Mouse (Mus musculus) embryonic fibroblast, embryonic 13.5 days (primary cell): ENCODE results near the gene Hoxa4. TPM values are rescaled to one million over a fixed set of nuclear protein-coding genes. Genes with fewer than 3 reads are reported as not detected.

Source experiments
- H3K27ac ChIP-seq: 2 replicates; pipeline ENCODE4 v1.5.1; 2012; ENCODE audit warnings: low read length, control low read depth, inconsistent platforms; ENCODE audit not compliant: insufficient read depth
- H3K4me1 ChIP-seq: 2 replicates; pipeline ENCODE4 v1.6.1; 2011; ENCODE audit warnings: low read length; ENCODE audit not compliant: control insufficient read depth, insufficient read depth
- H3K4me3 ChIP-seq: 2 replicates; pipeline ENCODE4 v1.5.1; 2011; ENCODE audit warnings: mild to moderate bottlenecking, control low read depth, low read length; ENCODE audit not compliant: insufficient read depth
- CTCF ChIP-seq: IDR thresholded peaks from 2 replicates; pipeline ENCODE4 v1.5.1; 2011; ENCODE audit warnings: mild to moderate bottlenecking, control low read depth, low read length, moderate library complexity, borderline replicate concordance; ENCODE audit not compliant: insufficient read depth
- POLR2A ChIP-seq: IDR thresholded peaks from 2 replicates; pipeline ENCODE4 v1.6.1; 2011; ENCODE audit warnings: low read depth, mild to moderate bottlenecking, control low read depth, low read length, moderate library complexity
- polyA plus RNA-seq: library from polyadenylated mRNA; stranded (reverse); fragments of >200 nt; gene quantifications from 2 replicates; pipeline ENCODE4 v1.2.4, GENCODE M21; 2011; ENCODE audit warnings: low read depth; ENCODE audit not compliant: missing spikeins, insufficient read length

Gene Hoxa4
- polyA plus RNA-seq, 1 experiment, result 3.0 TPM

GRCm38 (mm10) chr6:52191860-52192550 is 452 bp upstream of the Hoxa4 start:
- peak; percentile 60 for TF ChIP-seq POLR2A
- no peak for TF ChIP-seq CTCF
- Histone ChIP-seq H3K4me3 (peak overlapping the region; percentile 61), H3K4me1 (peaks cover 10% of the 10 kb centered on the region), H3K27ac (peak overlapping the region; percentile 59; the same call in 1 of the 2 replicates)

DNA sequence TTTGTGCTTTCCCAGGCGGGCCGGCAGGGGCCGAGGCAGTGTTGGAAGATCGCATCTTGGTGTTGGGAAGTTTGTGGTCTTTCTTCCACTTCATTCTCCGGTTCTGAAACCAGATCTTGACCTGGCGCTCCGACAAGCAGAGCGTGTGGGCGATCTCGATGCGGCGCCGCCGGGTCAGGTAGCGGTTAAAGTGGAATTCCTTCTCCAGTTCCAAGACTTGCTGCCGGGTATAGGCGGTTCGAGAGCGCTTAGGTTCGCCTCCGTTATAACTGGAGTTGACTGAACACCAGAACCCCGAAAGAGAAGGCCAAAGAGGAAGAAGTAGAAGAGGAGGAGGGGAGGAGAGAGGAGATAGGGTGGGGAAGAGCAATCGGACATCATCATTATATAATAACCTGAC is 1.1 kb downstream of the Hoxa4 start:
- TF ChIP-seq CTCF, result no peak
- no peak for TF ChIP-seq POLR2A
- H3K27ac ChIP-seq, result peak overlapping the region; percentile 39
- H3K4me3 ChIP-seq, result peak overlapping the region; percentile 24; the same call in 1 of the 2 replicates
- peaks cover 11% of the 10 kb centered on the region for H3K4me1 ChIP-seq

- peak overlapping the region; percentile 3; the same call in 1 of the 2 replicates for H3K27ac ChIP-seq
- TF ChIP-seq POLR2A (no peak), CTCF (no peak)
- H3K4me3 ChIP-seq, result no peak overlapping the region
- H3K4me1 ChIP-seq, result peaks cover 11% of the 10 kb centered on the region
Measured at GRCm38 (mm10) chr6:52189909-52190308, 1.6 kb downstream of the Hoxa4 start.

DNA sequence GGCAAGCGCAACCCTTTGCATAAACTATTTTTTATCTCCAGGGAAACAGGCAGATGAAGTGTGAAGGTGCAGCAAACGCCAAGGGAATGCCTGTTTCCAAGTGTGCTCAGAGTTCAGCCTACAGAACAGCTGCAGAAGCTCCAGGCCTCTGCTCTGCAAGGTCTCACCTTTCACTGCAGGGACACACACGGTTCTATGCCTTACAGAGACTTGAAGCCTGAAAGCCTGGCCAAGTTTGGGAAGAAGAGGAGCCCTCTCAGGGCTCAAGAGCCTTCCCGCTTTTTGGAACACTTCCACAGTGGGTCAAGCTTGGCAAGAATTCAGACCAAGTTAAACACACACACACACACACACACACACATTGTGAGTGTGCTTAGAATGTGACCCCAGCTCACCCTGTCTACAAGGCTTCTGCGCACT is 2.4 kb downstream of the Hoxa4 start:
- H3K4me1 ChIP-seq, result peaks cover 11% of the 10 kb centered on the region
- TF ChIP-seq CTCF (no peak), POLR2A (no peak)
- no peak overlapping the region for H3K27ac ChIP-seq
- H3K4me3 ChIP-seq, result no peak overlapping the region

DNA sequence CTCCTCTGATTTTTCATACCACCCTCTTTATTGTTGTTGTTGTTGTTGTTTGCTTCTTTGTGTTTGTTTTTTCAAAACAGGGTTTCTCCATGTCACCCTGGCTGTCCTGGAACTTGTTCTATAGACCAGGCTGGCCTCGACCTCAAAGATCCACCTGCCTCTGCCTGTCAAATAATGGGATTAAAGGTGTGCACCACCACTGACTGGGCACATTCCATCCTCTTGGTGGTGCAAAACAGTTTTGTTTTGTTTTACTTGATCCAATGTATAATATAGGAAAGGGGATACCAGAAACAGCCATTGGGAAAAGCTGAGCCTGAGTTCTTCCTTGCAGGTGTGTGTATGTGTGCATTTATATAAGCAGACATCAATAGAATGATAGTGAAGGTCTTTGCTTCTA is 5.1 kb downstream of the Hoxa4 start:
- peaks cover 11% of the 10 kb centered on the region for H3K4me1 ChIP-seq
- TF ChIP-seq POLR2A (no peak), CTCF (no peak)
- H3K27ac ChIP-seq, result no peak overlapping the region
- H3K4me3 ChIP-seq, result no peak overlapping the region

- Histone ChIP-seq H3K27ac (peak overlapping the region; percentile 69), H3K4me1 (peaks cover 11% of the 10 kb centered on the region), H3K4me3 (no peak overlapping the region)
- no peak for TF ChIP-seq POLR2A
- no peak for TF ChIP-seq CTCF
Measured at GRCm38 (mm10) chr6:52185834-52186233, 5.7 kb downstream of the Hoxa4 start.

- TF ChIP-seq CTCF, result no peak
- TF ChIP-seq POLR2A, result no peak
- Histone ChIP-seq H3K27ac (peak overlapping the region; percentile 69), H3K4me1 (peaks cover 11% of the 10 kb centered on the region), H3K4me3 (no peak overlapping the region)
Measured at GRCm38 (mm10) chr6:52185222-52185621, 6.3 kb downstream of the Hoxa4 start.

- Histone ChIP-seq H3K27ac (peak overlapping the region; percentile 24; the same call in 1 of the 2 replicates), H3K4me3 (no peak overlapping the region), H3K4me1 (peaks cover 7% of the 10 kb centered on the region)
- no peak for TF ChIP-seq CTCF
- TF ChIP-seq POLR2A, result no peak
Measured at GRCm38 (mm10) chr6:52184668-52185067, 6.9 kb downstream of the Hoxa4 start.

GRCm38 (mm10) chr6:52183311-52184080 is 8.1 kb downstream of the Hoxa4 start:
- Histone ChIP-seq H3K4me1 (peaks cover 5% of the 10 kb centered on the region), H3K4me3 (peak overlapping the region; percentile 24), H3K27ac (peak overlapping the region; percentile 67)
- no peak for TF ChIP-seq CTCF
- TF ChIP-seq POLR2A, result no peak

- Histone ChIP-seq H3K4me3 (peak overlapping the region; percentile 24), H3K4me1 (peaks cover 5% of the 10 kb centered on the region), H3K27ac (peak overlapping the region; percentile 67; the same call in 1 of the 2 replicates)
- TF ChIP-seq POLR2A (no peak), CTCF (no peak)
Measured at GRCm38 (mm10) chr6:52182793-52183192, 8.8 kb downstream of the Hoxa4 start.
